Mouse (Mus musculus): Measurements from ENCODE around the gene Ralb. TPM values are rescaled to one million over a fixed set of nuclear protein-coding genes. Genes with fewer than 3 reads are reported as not detected.

Ralb gene
- 10 to 100 TPM; 10.0 to 16.8 (median 10.8) TPM for polyA plus RNA-seq (2017; shearing (Covaris generic))

DNA sequence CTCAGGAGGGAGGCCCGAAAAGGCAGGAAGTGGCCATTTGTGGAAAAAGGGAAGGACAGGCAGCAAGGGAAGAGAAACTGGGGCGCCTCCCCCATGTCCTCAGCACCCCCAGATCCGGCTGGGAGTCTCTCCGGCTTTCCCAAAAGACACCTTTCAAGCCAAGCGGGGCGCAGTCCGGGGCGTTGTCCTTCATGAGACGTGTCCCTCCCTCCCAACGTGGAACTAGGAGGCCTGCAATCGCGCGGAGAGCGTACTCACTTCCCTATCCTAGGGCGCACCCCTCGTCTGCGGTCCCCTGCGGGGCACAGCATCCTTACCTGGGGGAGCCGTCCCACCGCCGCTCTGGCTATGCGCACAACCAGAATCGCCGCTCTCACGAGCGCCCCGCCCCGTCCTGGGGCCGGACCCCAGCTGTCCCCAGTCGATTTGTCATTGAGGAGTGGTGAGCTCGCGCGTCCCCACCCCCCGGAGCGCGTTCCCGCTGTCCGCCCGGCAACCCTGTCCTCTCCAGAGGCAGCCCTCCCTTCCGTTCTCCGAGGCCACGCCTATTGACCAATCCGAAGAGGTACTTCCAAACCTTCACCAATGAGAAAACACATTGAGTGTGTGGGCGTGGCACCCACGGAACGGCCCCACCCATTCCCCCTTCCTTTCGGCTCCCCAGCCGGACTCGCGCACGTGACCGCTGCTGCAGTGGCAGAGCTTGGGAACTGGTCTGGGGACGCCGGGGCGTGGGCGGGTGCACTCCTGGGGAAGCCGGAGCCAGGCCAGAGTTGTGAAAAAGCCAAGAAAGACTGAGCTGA lies at the start of gene Ralb:
Gene Ralb (minus strand): TSS at position 535 of the 803 bp plus-strand sequence.
- ATAC-seq, result peak; percentile 98

DNA sequence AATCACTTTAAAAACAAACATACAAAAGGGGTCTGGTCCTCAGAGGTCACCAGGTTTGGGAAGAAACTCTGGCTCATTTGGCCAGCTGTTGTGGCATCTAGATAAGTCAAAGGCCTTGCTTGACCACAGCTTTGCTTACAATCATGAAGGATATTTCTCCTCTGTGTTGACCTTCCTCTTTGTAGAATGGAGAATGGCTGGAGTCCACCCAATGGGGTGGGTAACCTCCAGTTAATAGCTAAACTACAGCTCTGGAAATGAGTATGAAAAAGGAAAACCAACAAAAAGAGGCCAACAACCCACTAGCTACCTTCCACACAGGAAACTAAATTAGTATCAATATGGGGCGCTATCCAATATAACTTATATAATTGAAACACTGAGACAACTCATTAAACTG lies 47.1 kb upstream of the Ralb start:
- no peak for ATAC-seq

DNA sequence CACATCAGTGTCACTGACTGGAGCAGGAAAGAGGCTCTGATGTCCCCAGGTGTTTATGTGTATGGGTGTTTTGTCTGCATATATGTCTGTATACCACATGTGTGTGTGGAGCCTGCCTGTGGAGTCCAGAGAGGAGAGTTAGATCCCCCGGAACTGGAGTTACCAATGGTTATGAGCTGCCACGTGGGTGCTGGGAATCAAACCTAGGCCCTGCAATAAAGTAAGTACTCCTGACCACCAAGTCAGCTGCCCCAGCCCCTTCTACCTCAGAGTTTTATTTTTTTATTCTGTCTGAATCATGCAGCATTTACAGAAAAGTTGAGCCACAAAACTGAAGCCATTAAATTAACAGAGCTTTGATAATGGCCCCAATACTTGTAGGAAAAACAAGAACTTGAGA lies 45.5 kb upstream of the Ralb start:
- ATAC-seq, result no peak

DNA sequence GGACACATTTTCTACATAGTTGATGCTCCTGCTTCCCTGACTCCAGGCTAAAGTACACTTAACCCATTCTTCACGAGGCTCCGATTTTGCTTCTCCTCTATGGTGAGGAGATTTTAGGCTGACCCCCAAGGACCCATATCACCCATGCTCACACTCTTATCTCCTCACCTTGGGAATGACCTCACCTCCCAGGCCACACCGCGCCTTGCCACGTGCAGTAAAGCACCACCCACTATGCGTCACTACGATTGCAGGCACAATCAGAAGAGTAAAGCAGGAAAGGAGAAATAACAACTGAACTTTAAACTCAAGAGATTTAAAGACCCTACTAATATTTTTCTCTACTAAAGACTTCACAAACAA lies 44.7 kb upstream of the Ralb start:
- ATAC-seq, result no peak

DNA sequence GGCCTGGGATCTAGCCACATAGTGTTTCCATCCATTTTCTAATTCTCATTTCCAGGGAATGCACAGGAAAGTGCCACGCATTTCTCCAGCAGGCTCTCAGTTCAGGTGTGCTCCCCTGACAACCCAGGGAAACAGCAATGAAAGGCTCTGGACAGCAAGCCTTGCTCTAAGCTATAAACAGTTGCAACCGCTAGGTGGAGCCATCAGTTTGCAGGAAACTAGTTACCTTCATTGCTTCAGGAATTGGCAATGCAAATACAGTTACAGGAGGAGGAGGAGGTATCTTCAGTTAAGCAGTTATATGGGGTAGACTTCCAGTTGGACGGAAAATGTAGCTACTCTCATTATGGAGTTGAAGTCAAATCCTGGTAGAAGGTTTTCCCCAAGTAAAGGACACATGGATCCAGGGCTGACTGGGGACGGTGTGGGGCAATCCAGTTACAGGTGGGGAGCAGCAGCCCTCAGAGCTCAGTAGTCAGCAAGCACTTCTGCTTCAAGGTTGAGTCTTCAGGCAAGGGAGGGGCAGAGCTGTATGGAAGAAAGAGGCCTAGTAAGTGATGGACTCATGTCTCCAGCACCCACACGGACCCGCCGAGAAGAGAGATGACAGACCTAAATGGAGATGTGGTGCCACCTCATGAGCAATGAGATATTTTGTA lies 44.2 kb upstream of the Ralb start:
- ATAC-seq, result peak; percentile 83

DNA sequence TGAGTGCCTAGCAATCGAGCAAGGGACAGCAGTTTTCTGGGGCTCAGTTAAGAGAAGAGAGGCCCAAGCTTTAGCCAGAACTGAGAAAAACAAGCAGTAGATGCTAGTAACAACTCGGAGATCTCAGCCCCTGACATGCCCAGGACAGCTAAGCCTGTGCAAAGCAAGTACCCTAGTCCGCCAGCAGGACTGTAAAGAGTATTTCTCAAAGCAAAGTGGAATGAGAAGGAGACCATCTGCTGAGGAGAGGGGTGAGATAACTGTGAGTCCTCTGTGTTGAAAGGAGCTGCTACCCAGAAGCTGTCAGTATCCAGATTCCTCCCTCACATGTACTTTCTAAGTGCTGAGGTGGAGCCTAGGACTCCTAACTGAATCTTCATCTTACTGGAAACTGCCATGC lies 41.9 kb upstream of the Ralb start:
- ATAC-seq, result no peak

DNA sequence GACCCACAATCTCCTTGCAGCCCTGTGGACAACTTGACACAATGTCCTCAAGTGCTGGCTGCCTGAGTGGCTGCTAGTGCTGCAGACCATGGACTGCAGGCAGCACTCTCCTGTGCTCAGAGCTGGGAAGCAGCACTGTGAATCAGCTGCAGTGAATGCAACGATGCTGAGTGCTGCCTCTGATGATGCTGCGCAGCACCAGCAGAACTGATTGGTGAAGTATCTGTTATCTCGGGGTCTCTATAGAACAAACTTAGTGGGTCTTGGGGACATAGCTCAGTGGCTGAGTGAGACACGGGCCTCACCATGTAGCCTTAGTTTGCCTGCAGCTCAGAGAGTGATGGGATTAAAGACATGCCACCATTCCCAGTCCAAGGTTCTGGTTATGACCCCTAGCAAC lies 41.1 kb upstream of the Ralb start:
- ATAC-seq, result no peak

DNA sequence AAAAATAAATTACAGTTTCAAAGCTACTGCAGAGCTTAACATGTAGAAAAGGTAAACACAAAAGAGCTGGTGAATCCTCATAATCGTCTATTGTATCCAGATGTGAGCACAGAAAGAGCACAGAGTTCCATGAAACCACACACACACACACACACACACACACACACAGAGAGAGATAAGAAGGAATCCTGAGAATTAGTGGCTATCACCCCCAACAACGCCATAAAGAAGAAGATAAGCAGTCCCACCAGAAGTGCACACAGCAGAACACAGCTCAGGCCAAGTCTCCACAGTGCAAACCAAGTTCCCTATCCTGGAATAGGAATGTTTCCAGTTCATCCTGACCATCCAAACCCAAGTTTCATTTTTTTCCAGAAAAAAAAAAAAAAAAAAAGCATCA lies 40.6 kb upstream of the Ralb start:
- no peak for ATAC-seq

DNA sequence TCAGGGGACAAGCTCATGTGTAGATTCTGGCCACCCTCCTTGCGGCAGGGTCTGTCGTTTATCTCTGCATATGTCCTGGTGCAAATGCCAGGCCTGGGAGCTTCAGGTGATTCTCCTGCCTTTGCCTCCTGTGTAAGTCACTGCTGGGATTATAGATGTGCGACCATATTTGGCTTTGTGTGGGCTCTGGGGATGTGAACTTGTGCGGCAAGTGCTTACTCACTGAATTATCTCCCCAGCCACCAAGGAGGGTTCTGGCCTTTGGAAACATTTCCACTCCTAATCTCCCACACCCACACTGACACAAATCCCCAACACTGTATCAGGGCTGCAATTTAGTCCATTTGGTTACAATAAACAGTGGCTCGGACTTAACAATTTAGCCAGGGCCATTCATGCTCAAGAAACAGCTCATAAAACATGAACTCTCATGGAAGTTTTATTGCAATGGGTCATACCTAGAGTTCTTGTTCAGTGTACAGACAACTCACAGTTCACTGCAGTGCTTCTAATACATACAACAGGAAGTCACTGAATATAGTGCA lies 40.1 kb upstream of the Ralb start:
- ATAC-seq, result no peak

DNA sequence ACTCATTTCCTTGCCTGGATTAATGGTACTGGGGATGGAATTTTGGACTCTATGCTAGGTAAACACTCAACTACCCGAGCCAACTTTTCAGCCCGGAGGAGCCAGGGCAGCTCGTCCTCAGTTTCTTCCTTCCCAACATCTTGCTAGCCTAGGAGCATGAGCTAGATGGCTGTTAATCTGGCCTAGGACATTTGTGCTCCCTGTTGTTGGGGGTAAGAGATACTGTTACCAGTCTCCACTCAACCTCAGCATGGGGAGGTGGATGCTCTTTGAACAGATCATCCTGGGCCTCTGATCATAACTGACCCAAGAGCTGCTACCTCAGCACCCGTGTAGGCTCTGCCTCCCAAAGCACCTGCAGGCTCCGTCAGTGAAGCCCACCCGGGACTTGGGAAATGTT lies 38.7 kb upstream of the Ralb start:
- ATAC-seq, result no peak

DNA sequence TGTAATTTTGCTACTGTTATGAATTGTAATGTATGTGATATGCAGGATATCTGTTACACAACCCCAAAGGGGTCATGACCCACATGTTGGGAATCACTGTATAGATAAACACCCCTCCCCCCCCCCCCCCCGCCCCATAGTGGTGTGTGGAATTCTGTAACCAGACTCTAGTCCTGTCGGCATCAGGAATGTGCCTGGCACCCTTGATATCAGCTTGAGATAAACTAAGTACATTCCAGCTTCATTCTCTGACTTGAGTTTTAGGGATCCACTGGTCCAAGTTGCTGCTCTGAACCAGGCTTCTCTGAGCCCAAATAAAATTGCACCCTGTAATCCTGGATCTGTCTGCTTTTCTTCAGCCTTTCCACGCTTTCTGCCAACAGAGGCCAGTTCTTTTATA lies 37.0 kb upstream of the Ralb start:
- ATAC-seq, result no peak

DNA sequence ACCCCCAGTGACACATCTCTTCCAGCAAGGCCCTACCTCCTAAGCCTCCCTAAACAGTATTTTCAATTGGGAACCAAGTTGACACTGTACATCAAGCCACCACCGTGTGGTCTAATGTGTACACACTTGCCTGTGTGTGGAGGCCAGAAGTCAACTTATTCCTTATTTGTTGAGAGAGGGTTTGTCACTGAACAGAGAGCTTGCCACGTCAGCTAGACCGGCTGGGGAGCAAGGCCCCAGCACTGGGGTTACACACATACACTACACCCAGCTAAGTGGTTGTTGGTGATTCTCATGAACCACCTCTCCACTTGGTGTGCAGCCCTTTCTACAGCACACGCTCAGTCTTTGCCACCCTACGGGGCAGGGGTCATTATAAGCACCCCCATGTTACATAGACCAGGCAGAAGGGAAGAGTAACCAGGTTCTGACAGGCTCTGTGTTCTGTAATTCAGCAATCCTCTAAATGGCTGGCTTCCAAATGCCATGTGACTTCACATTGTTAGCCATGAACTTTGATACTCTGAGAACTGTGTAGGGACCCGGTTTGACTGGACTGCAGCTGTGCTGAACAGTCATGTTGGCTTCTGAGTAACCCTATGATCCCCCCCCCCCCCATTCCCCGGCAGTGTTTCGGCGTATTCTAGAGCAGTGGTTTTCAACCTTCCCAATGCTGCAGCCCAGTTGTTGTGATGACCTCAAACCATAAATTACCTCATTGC lies 36.4 kb upstream of the Ralb start:
- ATAC-seq, result no peak

DNA sequence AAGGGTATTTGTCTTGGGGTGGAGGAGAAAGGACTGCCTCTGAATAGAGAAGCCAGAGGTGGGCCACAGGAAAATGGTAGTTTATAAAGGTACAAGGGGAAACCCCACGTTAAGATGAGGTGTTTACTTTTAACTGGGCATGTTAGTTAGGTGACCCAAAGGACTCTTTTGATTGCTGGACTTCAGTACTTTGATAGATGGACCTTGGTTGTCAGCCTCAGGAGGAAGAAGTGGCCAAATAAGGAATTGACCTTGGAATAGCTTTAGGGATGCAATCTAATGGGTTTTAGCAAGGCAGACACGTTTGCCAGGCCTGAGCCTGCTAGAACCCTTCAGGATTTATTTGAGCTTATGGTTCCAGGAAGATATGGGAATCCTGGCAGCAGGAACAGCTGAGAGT lies 34.7 kb upstream of the Ralb start:
- ATAC-seq, result no peak

DNA sequence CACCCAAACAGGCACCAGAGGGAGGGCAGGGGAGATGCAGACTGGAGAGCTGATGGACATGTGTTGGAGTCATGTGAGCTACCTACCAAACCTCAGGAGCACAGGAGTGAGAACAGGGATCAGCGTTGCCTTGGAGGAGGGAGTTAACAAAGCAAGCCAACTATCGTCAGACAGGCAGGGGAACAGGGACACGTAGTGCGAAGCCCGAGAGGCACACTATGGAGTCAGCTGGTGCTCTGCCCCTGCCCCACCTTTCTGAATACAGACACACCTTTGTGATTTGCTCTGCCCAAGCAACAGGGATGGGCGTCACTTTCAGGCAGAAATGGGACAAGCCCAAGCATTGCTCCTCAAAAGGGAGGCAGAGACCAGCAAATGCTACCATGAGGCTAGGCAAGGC lies 33.1 kb upstream of the Ralb start:
- ATAC-seq, result no peak

DNA sequence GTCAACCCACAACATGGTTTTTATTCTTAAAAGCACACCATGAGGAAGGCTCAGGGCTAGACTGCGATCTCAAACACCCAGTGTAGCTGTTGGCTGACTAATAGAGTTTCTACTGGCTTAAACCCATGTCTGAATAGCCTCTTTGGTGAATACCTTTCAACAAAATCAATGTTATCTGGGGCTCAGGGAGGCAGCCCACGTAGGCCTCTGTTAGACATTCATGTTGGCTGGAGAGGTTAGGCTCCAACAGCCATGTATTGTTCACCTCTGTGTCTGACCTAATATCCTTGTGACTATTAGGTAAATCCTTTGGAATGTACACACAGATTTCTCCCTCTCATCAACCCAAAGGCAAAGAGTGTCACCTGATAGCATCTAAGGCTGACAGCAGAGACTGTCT lies 31.5 kb upstream of the Ralb start:
- ATAC-seq, result no peak

DNA sequence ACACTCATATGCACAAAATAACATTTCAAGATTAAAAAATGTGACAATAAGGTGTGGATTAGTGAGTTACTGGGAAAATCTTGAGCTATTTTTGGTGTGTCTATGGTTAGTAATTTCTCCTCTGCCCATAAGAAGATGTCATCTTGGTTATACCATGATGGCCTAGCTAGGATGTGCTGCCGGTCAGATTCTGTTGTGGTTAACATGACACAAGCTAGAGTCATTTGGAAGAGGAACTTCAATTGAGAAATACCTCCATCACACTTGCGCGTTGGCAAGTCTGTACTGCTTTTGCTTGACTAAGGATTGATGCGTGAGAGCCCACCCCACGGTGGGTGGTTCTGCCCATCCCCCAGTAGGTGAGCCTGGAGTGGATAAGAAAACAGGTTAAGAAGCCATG lies 29.7 kb upstream of the Ralb start:
- no peak for ATAC-seq

DNA sequence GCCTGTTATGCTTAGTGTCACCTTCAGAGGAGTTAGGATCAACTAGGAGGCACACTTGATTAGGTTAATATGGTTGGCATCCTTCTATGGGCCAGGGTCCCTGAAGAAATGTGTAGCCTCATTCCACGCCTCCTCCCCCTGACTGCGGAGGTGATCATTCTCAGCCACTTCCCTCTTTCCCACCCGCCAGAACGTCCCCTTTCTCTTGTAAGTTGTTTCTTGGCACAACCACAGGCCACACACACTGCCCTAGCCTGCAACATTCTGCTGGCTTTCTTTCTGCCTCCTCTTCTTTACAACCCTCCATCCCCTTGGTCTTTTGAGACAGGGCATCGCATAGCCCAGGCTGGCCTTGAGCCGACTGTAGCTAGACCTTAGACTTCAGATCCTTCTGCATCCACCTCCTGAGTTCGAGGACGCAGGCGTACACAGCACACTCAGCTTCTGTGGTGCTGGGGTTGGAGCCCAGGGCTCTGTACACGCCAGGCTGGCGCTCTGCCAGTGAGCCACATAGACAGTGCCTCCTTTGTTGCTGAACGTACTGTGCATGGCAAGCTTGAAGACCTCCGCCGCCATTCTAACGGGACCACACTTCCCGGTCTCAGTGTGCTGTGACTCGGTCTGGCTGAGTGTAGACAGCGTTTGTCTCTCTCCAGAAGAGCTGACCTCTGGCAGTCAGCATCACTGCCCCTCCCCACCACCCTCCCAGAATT lies 28.7 kb upstream of the Ralb start:
- no peak for ATAC-seq

DNA sequence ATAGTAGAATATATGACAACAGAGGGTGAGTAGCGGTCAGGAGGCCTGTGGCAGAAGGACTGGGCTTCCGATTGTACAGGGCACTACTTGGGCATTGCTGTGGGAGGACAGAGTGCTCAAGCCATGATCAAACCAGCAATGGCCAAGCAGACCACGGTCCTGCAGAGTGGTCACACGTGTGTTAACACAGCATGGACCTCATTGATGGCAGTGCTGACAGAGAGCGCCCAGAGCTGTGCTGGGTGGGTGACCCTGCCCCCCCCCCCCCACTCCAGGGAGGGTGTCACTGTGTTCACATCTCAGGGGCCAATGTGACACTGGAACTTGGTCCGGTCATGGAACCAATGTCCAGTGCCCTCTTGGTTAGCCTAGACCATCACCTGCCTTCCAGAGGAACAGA lies 27.6 kb upstream of the Ralb start:
- ATAC-seq, result no peak

DNA sequence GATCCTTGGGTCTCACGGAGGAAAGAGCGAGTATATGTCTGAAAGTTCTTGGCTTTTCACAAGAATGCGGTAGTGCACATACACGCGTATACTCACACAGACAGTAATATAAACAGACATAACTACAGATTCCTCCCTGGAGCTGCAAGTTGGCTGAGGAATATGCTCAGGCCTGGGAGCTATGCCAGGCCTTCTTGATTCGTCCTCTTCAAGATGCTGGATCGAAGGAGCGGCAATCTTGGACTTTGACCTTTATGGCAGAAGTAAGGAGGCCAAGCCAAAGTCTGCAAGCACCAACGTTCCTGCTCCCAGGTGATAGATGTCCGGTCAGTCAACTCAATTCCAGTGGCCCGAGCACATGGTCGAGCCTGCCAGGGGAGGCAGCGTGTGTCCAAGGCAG lies 26.3 kb upstream of the Ralb start:
- no peak for ATAC-seq

DNA sequence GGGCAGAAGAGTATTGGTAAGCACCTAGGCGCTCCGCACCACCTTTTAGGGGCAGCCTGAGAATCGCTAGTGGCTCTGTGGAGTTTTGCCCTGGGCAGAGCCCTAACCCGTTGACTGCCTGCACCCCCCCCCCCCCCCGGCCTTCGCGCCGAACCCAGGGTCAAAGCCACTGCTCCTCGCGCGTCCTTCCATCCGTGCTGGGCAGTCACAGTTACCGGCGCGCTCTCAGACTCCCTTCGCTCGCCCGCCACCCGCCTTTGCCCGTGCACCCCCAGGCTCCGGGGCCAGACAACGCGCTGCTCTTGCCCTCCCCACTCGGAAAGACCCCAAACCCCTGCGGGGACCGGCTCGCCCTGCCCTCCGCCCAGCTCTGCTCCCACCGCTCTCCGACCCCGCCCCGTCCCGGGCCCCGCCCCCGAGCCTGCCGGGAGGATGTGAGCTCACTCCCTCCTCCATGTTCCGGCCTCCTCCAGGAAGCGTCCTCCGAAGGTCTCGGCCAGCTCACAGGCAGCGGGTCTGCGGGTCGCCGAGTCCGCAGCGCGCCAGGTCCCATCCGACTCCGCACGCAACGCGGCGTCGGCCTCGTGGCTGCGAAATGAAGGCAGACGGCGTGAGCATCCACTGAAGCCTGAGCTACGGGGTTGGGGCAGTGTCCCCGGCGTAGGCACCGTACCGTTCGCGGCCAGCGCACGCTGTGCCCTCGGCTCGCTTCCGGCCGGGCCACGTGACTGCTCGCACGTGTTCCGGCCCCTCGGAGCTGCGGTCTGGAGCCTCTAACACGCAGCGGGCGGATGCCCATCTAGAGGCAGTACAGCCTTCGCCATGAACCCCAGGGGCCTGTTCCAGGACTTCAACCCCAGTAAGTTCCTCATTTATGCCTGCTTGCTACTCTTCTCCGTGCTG lies 21.3 kb upstream of the Ralb start, which contains the start of gene Tmem185b:
Gene Tmem185b (plus strand): TSS at position 472 of the 903 bp plus-strand sequence.
- ATAC-seq, result peak; percentile 88

DNA sequence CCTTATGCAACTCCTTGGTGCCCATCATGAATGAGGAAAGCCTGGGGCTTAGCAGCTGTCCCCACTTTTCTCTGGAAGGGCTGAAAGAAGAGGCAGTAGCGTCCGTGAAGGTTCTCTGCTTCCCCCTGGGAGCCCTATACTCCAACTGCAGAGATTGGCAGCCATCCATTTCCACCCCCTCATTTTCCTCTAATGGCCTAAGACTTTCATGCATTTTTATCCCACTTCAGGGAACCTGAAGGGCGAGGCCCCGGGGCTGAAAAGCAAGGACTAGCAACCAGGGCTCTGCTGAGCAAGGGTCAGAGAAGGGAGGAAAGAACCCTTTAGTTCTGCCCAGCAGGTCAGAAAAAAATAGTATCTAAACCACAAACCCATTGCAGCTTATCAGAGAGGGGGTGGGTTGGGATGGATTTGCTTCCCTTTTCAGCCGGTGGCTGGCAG lies 20.4 kb upstream of the Ralb start:
- no peak for ATAC-seq

DNA sequence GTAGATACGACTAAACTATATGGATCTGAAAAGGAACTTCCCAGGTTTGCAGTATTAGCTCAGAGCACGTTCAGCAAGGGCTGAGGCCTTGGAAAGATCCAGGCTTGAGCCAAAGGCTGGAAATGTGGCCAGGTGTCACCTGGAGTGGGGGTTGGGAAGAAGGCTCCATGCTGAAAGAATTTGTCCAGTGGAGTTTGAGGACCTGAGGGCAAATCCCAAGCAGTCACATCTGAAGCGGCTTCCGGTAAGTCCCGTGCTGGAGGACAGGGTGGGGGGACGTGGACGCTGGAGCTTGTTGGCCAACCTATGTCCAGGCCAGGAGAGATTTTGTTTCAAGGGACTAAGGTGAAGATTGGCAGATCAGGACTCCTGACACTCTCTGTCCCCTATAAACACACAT lies 19.2 kb upstream of the Ralb start:
- no peak for ATAC-seq

All from inflammation-experienced regulatory T-cells, adult 6 months (primary cell).